Mouse (Mus musculus) liver, adult 2 months (tissue): ENCODE data around the gene Ripor2. TPM values are rescaled to one million over a fixed set of nuclear protein-coding genes. Genes with fewer than 3 reads are reported as not detected.

Experiments used
- DNase-seq: peaks from one replicate; pipeline ENCODE4 v3.0.0-alpha.2; 2011; ENCODE audit warnings: low read depth, low spot score; ENCODE audit errors: extremely low read depth
- H3K27ac ChIP-seq: fragments of 200-500 bp; replicated peaks from 2 replicates; pipeline ENCODE4 v1.5.1; 2012; ENCODE audit warnings: low read depth, mild to moderate bottlenecking, control low read depth, inconsistent platforms, low read length; ENCODE audit not compliant: insufficient read depth
- H3K27me3 ChIP-seq: fragments of 200-500 bp; 2 replicates; pipeline ENCODE4 v1.6.1; 2012; ENCODE audit warnings: mild to moderate bottlenecking, moderate library complexity, low read length, inconsistent platforms; ENCODE audit not compliant: control insufficient read depth, insufficient read depth
- H3K36me3 ChIP-seq: fragments of 200-500 bp; 2 replicates; pipeline ENCODE4 v1.6.1; 2012; ENCODE audit warnings: low read length, inconsistent platforms; ENCODE audit not compliant: control insufficient read depth, insufficient read depth
- H3K4me1 ChIP-seq: fragments of 200-500 bp; 2 replicates; pipeline ENCODE4 v1.6.1; 2011; ENCODE audit warnings: low read length; ENCODE audit not compliant: control insufficient read depth, insufficient read depth
- H3K4me3 ChIP-seq: fragments of 200-500 bp; 2 replicates; pipeline ENCODE4 v1.5.1; 2011; ENCODE audit warnings: low read depth, mild to moderate bottlenecking, control low read depth, low read length, moderate library complexity; ENCODE audit not compliant: insufficient read depth
- H3K79me2 ChIP-seq: fragments of 200-500 bp; 2 replicates; pipeline ENCODE4 v1.6.1; 2012; ENCODE audit warnings: inconsistent platforms, mild to moderate bottlenecking, low read length, moderate library complexity; ENCODE audit not compliant: control insufficient read depth, insufficient read depth
- H3K9ac ChIP-seq: fragments of 200-500 bp; 2 replicates; pipeline ENCODE4 v1.6.1; 2012; ENCODE audit warnings: low read depth, mild to moderate bottlenecking, control low read depth, inconsistent platforms, low read length
- CTCF ChIP-seq: fragments of 200-500 bp; IDR thresholded peaks from 2 replicates; pipeline ENCODE4 v1.5.1; 2011; ENCODE audit warnings: low read depth, low read length, control low read depth
- POLR2A ChIP-seq: fragments of 200-500 bp; IDR thresholded peaks from 2 replicates; pipeline ENCODE4 v1.6.1; 2011; ENCODE audit warnings: low read length, control low read depth; ENCODE audit not compliant: insufficient read depth; ENCODE audit errors: extremely low read depth
- WGBS: fragments of 180-500 bp; shearing (Covaris S2); methylation state at CpG from one replicate; pipeline ENCODE4 v1.1.7; 2018; 5-methylcytosine and 5-hydroxymethylcytosine counted together
- polyA plus RNA-seq: library from polyadenylated mRNA; depleted of rRNA; stranded (reverse); fragments of >200 nt; gene quantifications from 2 replicates; pipeline ENCODE4 v1.2.3, GENCODE M21; 2012
- total RNA-seq: library from RNA; depleted of rRNA; stranded (reverse); fragments of >200 nt; gene quantifications from 2 replicates; pipeline ENCODE4 v1.2.3, GENCODE M21; 2014

Gene Ripor2
- total and polyA plus RNA-seq, 2 experiments = 0.77 to 2.8 TPM

DNA sequence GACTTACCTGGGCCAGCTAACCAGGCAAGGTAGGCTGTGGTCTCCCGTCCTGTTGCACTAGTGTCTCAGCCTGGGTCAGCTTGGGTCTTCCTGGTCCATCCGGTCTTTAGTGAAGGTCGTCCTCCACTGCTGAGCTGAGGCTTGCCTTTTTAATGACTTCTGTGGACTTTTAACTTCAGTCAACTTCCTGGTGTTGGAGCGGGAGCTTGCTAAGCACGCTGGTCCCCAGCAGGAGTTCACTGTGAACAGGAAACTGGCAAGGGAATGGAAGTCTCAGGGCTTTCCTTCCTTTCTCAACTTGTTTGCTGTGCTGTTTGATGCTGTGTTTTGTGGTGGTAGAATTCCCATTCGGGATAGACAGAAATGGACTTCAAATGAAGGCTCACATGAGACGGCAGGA, 135.7 kb downstream of the Ripor2 start:
- 58% methylated on average over 7 of the region's 7 CpGs for WGBS
- no peak overlapping the region for H3K27ac ChIP-seq

DNA sequence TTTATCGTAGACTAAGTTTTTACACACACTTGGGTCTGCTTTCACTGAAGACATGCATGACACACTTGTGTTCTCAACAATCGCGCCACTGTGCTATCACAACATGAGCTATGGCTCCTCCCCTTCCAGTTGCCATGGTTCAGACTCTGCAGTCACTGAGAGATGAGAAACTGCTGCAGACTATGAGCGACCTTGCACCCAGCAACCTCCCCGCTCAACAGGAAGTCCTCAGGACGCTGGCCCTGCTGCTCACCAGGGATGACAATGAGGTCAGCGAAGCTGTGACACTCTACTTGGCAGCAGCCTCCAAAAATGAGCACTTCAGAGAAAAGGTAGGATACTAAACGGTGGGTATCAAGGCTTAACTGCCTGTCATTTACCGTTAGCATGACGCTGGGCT, 139.5 kb downstream of the Ripor2 start:
- Histone ChIP-seq H3K4me1 (no peaks in the 10 kb centered on the region), H3K4me3 (no peak overlapping the region), H3K27ac (no peak overlapping the region), H3K9ac (no peak overlapping the region), H3K79me2 (no peaks in the 10 kb centered on the region), H3K36me3 (no peaks in the 10 kb centered on the region), H3K27me3 (no peaks in the 10 kb centered on the region)
- DNase-seq = no peak
- 67% methylated on average over 10 of the region's 10 CpGs for WGBS
- TF ChIP-seq POLR2A = no peak
- TF ChIP-seq CTCF = no peak

More for the DNA sequence above, 135.7 kb downstream of the Ripor2 start:
- Histone ChIP-seq H3K9ac (no peak overlapping the region), H3K36me3 (no peaks in the 10 kb centered on the region), H3K27me3 (no peaks in the 10 kb centered on the region), H3K79me2 (no peaks in the 10 kb centered on the region), H3K4me1 (no peaks in the 10 kb centered on the region), H3K4me3 (no peak overlapping the region)
- TF ChIP-seq POLR2A = no peak
- no peak for TF ChIP-seq CTCF
- no peak for DNase-seq

GRCm38 (mm10) chr13:24723699-24724394, 141.9 kb downstream of the Ripor2 start:
- Histone ChIP-seq H3K27ac (no peak overlapping the region), H3K79me2 (no peaks in the 10 kb centered on the region), H3K9ac (no peak overlapping the region), H3K27me3 (no peaks in the 10 kb centered on the region), H3K4me3 (no peak overlapping the region), H3K4me1 (no peaks in the 10 kb centered on the region), H3K36me3 (no peaks in the 10 kb centered on the region)
- TF ChIP-seq CTCF = no peak
- TF ChIP-seq POLR2A = no peak
- WGBS = 73% methylated on average over 8 of the region's 8 CpGs
- DNase-seq = no peak

DNA sequence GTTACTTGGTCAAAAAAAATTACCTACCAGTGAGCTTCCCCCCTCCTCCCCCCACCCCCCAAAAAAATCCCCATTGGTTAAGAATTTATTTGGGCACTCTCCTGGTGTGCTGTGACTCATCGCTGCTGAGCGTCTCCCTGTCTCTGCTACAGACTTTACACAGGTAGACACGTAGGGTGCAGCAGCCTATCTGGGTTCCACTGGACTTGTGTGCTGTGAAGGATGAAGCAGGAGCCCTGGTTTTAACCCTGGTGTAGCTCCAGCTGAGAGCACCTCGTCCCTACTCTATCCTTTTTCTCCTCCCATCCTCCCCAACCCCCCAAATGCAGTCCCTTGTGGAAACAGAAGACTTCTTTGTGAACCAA, 142.4 kb downstream of the Ripor2 start:
- Histone ChIP-seq H3K79me2 (no peaks in the 10 kb centered on the region), H3K27ac (no peak overlapping the region), H3K4me1 (no peaks in the 10 kb centered on the region), H3K4me3 (no peak overlapping the region), H3K27me3 (no peaks in the 10 kb centered on the region), H3K36me3 (no peaks in the 10 kb centered on the region), H3K9ac (no peak overlapping the region)
- DNase-seq = no peak
- WGBS = 81% methylated on average over 4 of the region's 4 CpGs
- TF ChIP-seq CTCF (no peak), POLR2A (no peak)

DNA sequence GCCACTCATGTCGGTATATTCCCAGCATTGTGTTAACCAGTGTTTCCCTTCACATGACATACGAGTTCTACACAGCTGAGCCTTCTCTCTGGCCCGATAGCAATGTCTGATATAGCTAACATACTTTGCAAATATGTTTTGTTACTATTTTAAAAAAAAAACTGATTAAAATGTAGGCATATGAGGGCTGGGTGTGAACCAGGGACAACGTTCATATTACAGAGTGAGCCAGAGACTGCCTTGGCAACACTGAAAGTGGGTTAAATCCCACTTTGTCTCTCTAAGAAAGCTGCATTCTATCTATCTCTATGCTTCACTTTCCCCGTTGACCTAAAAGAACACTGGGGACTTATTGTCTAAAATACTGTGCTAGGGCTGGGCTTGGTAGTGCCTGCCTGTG, 147.1 kb downstream of the Ripor2 start:
- no peak for TF ChIP-seq POLR2A
- no peak for TF ChIP-seq CTCF
- Histone ChIP-seq H3K36me3 (no peaks in the 10 kb centered on the region), H3K4me1 (no peaks in the 10 kb centered on the region), H3K27ac (no peak overlapping the region), H3K9ac (no peak overlapping the region), H3K27me3 (no peaks in the 10 kb centered on the region), H3K4me3 (no peak overlapping the region), H3K79me2 (no peaks in the 10 kb centered on the region)
- DNase-seq = no peak
- WGBS = 94% methylated on average over 5 of the region's 5 CpGs

DNA sequence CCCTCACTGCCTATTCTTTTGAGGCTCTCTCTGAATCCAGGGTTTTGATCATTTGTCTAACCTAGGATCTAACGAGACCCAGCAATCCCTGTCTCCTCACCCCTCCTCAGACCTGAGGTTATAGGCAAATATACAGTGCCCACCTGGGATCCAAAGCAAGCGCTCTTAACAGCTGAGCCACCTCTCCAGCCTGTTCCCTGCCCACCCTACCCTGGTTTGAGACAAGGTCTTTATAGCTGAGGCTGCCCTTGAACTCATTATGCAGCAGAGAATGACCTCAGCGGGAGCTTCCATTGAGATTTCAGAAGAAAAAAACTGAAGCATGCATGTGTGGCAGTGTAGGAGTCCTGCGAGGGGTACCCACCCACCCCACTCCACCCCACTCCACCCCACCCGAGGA, 152.5 kb downstream of the Ripor2 start:
- no peak for TF ChIP-seq CTCF
- TF ChIP-seq POLR2A = no peak
- Histone ChIP-seq H3K27ac (no peak overlapping the region), H3K4me1 (no peaks in the 10 kb centered on the region), H3K4me3 (no peak overlapping the region), H3K79me2 (no peaks in the 10 kb centered on the region), H3K36me3 (no peaks in the 10 kb centered on the region), H3K9ac (no peak overlapping the region), H3K27me3 (no peaks in the 10 kb centered on the region)
- no peak for DNase-seq
- WGBS = 96% methylated on average over 5 of the region's 5 CpGs
